Mouse (Mus musculus): ENCODE results near the gene Igf2bp2. TPM values are rescaled to one million over a fixed set of nuclear protein-coding genes. Genes with fewer than 3 reads are reported as not detected.
A peak's percentile ranks its signal among the peaks of the same experiment; 100 is the strongest.

Igf2bp2 gene
- total RNA-seq, 4 experiments from 2014 or later: 7.9 to 9.8 (median 9.1) TPM

DNA sequence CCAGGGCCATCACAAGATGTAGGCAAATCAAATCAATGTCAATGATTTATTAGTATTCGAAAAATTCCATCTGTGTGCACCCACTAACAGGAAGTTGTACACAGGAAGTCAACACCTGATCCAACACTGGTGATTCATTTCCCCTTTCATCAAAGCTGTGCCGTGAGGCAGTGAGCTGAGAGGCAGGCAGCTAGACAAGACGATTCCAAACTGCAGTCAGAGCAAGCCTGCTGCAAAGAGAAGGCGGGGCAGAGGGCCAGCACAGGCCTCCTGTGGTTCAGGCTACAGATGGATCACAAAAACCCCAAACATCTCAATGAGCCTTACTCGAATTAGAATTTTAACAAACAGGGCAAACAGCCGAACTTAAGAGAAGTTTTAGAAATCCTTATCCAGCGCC is 65.4 kb downstream of the Igf2bp2 start:
- no peak for DNase-seq

DNA sequence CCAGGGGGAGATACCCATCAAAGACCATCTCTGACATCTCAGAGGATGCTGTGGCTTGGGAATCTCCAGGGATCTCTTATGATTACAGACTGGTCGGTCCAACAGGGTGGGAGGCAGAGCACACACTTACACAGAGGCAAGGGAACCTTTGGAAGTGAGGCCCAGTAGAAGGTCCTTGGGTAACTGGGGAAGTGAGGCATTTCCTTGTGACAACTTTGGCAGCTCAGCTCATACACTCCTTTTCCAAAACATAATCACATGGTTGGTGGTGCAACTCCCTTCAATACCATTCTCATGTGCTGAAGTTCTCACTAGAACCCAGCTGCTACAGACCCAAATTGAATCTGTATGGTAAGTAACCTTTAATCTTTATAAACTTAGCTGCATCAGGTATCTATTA is 67.3 kb downstream of the Igf2bp2 start:
- DNase-seq: no peak

DNA sequence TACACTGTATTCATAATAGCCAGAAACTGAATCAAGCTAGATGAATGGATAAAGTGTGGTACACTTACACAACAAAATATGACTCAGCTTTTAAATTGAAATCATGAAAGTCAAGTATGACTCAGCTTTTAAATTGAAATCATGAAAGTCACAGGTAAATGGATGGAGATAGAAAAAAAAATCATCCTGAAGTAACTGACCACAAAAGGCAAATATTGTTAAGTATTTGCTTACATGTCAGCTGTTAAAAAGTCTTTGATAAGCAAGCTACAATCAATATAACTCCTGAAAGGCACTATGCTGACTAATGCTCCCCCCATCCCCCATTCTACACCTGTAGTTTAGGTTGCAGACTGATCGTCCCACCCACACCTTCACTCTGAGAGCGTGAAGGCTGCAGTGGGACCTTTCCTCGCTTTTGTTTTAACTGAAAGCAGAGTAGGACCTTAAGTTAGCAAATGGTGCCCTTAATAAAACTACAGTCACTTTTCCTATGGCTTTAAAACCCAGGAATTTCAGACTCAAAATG is 71.8 kb downstream of the Igf2bp2 start:
- DNase-seq: no peak

- no peak for DNase-seq
Measured at GRCm38 (mm10) chr16:22085411-22085810, 77.7 kb downstream of the Igf2bp2 start.

DNA sequence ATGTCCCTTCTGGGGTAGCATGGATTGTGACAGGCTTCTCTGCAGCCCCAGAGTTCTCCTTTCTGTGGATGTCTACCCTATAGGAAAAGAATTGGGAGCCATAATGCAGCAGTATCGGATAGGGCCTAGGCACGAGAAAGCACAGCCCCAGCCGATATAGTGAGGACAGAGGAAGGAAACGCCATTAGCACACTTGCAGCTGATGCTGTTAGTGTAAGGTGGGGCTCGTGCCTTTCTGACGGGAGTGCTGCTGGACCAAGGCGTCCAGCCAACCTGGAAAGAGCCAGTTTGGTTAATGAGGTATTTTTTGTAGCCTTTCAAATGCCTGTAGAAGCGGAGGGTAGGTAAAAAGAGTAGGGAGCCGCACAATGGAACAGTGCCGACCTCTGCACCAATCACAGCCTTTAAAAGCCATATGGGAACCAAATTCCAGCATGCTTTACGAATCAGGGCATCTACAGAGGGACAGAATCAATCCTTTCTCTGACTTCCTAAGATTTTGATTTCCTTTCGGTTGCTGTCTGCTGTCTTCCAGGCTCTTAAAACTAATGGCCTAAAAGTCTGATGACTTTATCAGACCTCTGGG is 82.9 kb downstream of the Igf2bp2 start:
- DNase-seq: no peak

DNA sequence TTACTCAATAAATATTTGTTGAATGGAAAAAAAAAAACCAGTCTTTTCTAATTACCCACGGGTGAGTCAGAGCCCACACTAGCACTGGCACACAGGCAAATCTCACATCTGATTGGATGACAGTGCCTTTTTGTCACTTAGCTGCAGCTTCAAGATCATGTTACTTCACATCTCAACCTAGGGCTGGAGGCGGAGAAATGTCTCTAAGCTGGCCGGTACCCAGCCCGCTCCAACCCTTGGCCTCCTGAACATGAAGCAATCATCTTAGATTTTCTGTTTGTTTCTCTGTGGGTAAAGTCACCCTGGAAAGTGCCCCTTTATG is 86.5 kb downstream of the Igf2bp2 start:
- peak; percentile 41 for DNase-seq

GRCm38 (mm10) chr16:22075829-22076619 is 87.1 kb downstream of the Igf2bp2 start:
- DNase-seq: no peak

GRCm38 (mm10) chr16:22075067-22075466 is 88.0 kb downstream of the Igf2bp2 start:
- no peak for DNase-seq

DNA sequence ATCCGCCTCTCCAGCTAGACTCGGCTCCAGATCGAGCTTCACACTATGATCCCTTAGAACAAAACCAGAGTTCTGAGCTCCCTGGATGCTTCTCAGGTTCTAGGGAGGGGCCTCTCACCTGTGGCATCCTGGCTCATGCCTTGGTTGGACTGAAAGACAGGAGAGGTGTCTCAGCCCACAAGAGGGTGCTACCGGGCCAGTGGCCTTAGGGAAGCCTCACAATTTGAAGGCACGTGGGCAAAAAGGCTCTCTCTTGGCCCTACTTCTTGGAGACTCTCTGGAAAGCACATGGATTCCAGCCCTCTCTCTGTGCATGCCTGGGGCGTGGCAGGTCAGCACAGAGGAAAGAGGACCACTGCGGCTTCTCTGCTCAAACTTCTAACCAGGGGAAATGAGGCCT is 91.7 kb downstream of the Igf2bp2 start:
- no peak for DNase-seq

GRCm38 (mm10) chr16:22067406-22067805 is 95.7 kb downstream of the Igf2bp2 start:
- no peak for DNase-seq

DNA sequence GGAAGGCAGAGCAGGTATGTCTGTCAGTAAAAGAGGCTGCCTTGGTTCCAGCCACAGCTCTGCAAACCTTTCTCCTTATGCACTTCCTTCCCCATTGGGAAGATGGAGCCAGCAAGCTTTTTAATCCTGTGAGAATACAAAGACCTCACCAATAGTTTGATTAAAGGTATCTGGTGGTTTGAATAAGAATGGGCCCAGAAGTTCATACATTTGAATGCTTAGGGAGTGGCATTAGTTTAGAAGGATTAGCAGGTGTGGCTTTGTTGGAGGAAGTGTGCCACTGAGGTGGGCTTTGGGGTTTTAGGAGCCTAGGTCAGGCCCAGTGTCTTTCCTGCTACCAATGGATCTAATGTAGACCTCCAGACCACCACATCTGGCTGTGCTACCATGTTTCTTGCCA is 97.6 kb downstream of the Igf2bp2 start:
- DNase-seq: no peak

GRCm38 (mm10) chr16:22062284-22062683 is 100.8 kb downstream of the Igf2bp2 start:
- no peak for DNase-seq

DNA sequence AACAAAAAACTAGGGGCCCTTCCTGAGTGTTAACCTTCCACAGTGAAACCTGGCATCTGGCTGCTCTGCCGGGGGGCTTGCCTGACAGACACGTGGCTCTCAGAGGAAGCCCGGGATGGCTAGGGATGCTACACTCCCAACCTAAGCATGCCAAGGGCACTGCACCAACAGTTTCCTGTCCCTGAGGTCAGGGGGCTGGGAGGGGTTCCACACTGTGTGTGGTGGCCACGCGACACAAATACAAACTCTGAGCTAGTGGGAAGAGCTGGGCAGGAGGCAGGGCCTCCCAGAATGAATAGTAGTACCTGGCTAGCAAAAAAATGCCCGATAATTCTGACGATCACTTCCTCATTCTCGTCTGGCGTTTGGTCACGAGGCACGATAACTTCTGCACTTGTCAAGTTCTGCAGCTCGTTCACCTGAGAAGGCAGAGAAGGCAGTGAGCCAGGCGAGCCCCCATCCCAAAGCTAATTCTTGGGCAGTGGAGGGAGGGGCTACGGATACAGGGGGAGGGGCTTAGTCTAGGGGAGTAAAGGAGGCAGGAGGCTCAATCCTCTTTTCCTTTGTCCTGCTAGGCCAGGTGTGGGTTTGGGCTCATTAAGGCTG is 101.4 kb downstream of the Igf2bp2 start:
- no peak for DNase-seq

- DNase-seq: no peak
Measured at GRCm38 (mm10) chr16:22060416-22060815, 102.7 kb downstream of the Igf2bp2 start.

DNA sequence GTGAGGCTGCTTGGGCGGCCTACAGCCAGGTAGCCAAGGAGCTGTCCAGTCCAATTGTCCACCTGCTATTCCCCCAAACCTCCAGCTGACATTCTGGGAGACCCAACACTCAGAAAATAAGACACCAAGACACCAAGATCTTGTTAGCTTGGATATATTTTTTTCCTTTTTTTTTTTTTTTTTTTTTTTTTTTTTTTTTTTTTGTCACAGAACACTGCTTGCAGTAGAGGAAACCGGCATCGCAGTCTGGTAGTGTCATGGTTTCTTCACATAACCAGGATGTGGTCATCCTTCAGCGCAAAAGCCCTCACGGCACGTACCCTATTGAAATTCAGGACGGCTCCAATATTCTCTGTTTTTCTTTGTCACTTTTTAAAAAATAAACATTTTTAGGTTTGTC is 104.2 kb downstream of the Igf2bp2 start:
- no peak for DNase-seq

DNA sequence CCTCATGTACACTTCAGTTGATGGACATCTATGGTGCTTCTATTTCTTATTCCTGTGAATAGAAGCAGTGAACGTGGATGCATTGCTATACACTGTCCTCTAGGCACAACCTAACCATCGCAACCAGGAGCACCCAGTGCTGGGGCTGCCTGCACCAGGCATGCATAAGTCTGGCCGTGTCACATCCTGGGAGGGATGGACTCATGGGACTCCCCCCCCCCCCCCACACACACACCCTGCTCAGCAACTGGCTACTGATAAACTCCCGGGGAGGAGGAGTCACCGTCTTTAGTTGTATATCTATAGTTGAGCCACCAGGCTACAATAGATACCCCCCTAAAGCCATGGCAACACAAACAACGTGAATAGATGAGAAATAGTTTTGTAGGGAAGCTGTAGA is 105.6 kb downstream of the Igf2bp2 start:
- no peak for DNase-seq

GRCm38 (mm10) chr16:22053411-22053810 is 109.7 kb downstream of the Igf2bp2 start:
- no peak for DNase-seq

- no peak for DNase-seq
Measured at GRCm38 (mm10) chr16:22046739-22047366, 116.2 kb downstream of the Igf2bp2 start.

GRCm38 (mm10) chr16:22045930-22046329 is 117.2 kb downstream of the Igf2bp2 start:
- DNase-seq: no peak

DNA sequence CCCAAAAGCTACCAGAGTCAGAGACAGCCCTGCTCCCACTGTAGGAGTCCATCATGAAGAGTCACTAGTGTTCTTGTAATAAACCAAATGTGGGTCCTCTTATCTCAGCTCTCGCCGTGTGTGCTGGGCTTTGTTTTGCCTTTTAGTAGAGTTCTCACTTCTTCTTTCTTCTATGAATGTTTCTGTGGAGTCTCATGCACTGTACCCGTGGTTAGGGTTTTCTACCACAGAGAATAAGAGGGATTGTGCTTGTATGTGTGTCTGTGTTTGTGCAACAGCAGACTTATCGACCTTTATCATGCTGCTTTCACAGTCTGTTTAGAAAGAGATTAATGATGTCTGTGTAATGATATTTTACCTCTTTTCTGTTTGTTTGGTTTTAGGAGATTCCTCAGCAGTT is 119.3 kb downstream of the Igf2bp2 start:
- no peak for DNase-seq

DNA sequence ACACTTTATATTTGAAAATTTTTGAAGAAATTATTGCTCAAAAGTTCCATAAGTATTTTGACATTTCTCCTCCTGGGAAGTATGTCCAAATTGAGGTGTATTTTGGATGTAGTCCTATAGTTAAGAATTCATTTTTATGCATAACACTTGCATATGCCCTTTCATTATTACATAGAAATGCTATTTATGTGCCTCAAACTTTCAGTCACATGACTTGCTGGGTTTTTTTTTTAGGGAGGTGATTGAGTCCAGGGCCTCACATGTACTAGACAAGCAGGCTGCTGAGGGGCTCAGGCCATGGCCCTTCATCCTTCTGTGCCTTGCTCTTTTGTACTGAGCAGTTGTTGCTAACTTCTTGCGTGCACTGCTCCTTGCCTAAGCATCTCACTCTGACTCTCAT is 123.1 kb downstream of the Igf2bp2 start:
- DNase-seq: no peak

DNA sequence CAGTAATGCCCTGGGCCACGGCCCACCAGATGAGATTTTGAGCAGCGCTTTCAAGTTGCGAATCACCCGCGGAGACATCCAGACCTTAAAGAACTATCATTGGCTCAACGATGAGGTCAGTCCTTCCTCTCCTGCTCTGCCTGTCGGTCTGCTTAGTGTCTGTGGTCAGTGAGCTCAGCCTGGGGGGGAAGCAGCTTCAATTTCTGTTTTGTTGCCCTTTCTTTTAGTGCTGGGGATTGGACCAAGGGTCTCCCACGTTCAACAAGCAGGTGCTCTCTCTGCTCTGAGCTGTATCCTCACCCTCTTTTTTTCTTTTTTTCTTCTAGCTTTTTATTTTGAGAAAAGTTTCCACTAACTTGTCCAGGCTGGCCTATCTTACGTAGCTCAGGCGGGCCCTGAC is 124.5 kb downstream of the Igf2bp2 start:
- DNase-seq: no peak

- no peak for DNase-seq
Measured at GRCm38 (mm10) chr16:22027474-22027873, 135.6 kb downstream of the Igf2bp2 start.
